Mouse (Mus musculus) limb, embryonic 10.5 days (tissue): Measurements from ENCODE around the gene Dmac2. TPM values are rescaled to one million over a fixed set of nuclear protein-coding genes. Genes with fewer than 3 reads are reported as not detected.

ENCODE experiments used
- DNase-seq: peaks from one replicate; pipeline ENCODE4 v3.0.0-alpha.2; 2017; ENCODE audit warnings: low spot score
- H3K27ac ChIP-seq: fragments of 300-500 bp; sonication (generic); 2 replicates; pipeline ENCODE4 v1.5.1; 2016; ENCODE audit warnings: mild to moderate bottlenecking
- H3K27me3 ChIP-seq: fragments of 300-500 bp; sonication (generic); 2 replicates; pipeline ENCODE4 v1.6.1; 2016; ENCODE audit warnings: low read depth, mild to moderate bottlenecking; ENCODE audit not compliant: poor library complexity, severe bottlenecking
- H3K36me3 ChIP-seq: fragments of 300-500 bp; sonication (generic); 2 replicates; pipeline ENCODE4 v1.6.1; 2016; ENCODE audit warnings: mild to moderate bottlenecking, moderate library complexity
- H3K4me1 ChIP-seq: fragments of 300-500 bp; sonication (generic); 2 replicates; pipeline ENCODE4 v1.6.1; 2016
- H3K4me3 ChIP-seq: fragments of 300-500 bp; sonication (generic); 2 replicates; pipeline ENCODE4 v1.5.1; 2016; ENCODE audit warnings: mild to moderate bottlenecking, moderate library complexity
- H3K9me3 ChIP-seq: fragments of 300-500 bp; sonication (generic); replicated peaks from 2 replicates; pipeline ENCODE4 v1.6.1; 2016; ENCODE audit warnings: mild to moderate bottlenecking
- WGBS: fragments of 180-500 bp; shearing (Covaris S2); methylation state at CpG from one replicate; pipeline ENCODE4 v1.1.7; 2016; 5-methylcytosine and 5-hydroxymethylcytosine counted together
- polyA plus RNA-seq: library from polyadenylated mRNA; unstranded; fragments of >200 nt; fragmentation: Nextera tagmentation; extraction: Ambion mirVana; gene quantifications from 2 replicates; pipeline ENCODE4 v1.2.1, GENCODE M21; 2016

Dmac2 gene
- polyA plus RNA-seq, 1 experiment from 2014 or later, result 35.2 TPM

GRCm38 (mm10) chr7:25599663-25600062, 19.6 kb upstream of the Dmac2 start:
- WGBS, result 15% methylated on average over 10 of the region's 10 CpGs
- DNase-seq, result peak; percentile 83
- no peak overlapping the region for H3K4me3 ChIP-seq
- H3K27ac ChIP-seq, result no peak overlapping the region
- no peaks in the 10 kb centered on the region for H3K27me3 ChIP-seq
- no peaks in the 10 kb centered on the region for H3K9me3 ChIP-seq
- no peaks in the 10 kb centered on the region for H3K4me1 ChIP-seq
- no peaks in the 10 kb centered on the region for H3K36me3 ChIP-seq

- DNase-seq, result no peak
- Histone ChIP-seq H3K4me1 (no peaks in the 10 kb centered on the region), H3K9me3 (no peaks in the 10 kb centered on the region), H3K36me3 (no peaks in the 10 kb centered on the region), H3K27me3 (no peaks in the 10 kb centered on the region), H3K27ac (no peak overlapping the region), H3K4me3 (no peak overlapping the region)
- WGBS, result 88% methylated on average over 11 of the region's 11 CpGs
These were observed 18.5 kb upstream of the Dmac2 start for GRCm38 (mm10) chr7:25600666-25601065.

GRCm38 (mm10) chr7:25601346-25601745, 17.9 kb upstream of the Dmac2 start:
- H3K27ac ChIP-seq, result no peak overlapping the region
- no peaks in the 10 kb centered on the region for H3K9me3 ChIP-seq
- no peaks in the 10 kb centered on the region for H3K36me3 ChIP-seq
- no peaks in the 10 kb centered on the region for H3K4me1 ChIP-seq
- H3K27me3 ChIP-seq, result no peaks in the 10 kb centered on the region
- 90% methylated on average over 16 of the region's 16 CpGs for WGBS
- no peak overlapping the region for H3K4me3 ChIP-seq
- no peak for DNase-seq

GRCm38 (mm10) chr7:25606625-25607063, 12.6 kb upstream of the Dmac2 start:
- 87% methylated on average over 4 of the region's 4 CpGs for WGBS
- Histone ChIP-seq H3K27me3 (no peaks in the 10 kb centered on the region), H3K27ac (no peak overlapping the region), H3K9me3 (no peaks in the 10 kb centered on the region), H3K4me1 (no peaks in the 10 kb centered on the region), H3K36me3 (no peaks in the 10 kb centered on the region), H3K4me3 (no peak overlapping the region)
- no peak for DNase-seq

GRCm38 (mm10) chr7:25607196-25607595, 12.0 kb upstream of the Dmac2 start:
- Histone ChIP-seq H3K9me3 (no peaks in the 10 kb centered on the region), H3K4me1 (no peaks in the 10 kb centered on the region), H3K27ac (no peak overlapping the region), H3K27me3 (no peaks in the 10 kb centered on the region), H3K4me3 (no peak overlapping the region), H3K36me3 (no peaks in the 10 kb centered on the region)
- WGBS, result 89% methylated on average over 2 of the region's 2 CpGs
- DNase-seq, result no peak

- Histone ChIP-seq H3K9me3 (no peaks in the 10 kb centered on the region), H3K27ac (no peak overlapping the region), H3K36me3 (no peaks in the 10 kb centered on the region), H3K4me1 (no peaks in the 10 kb centered on the region), H3K27me3 (no peaks in the 10 kb centered on the region), H3K4me3 (no peak overlapping the region)
- WGBS, result 48% methylated on average over 6 of the region's 6 CpGs
- DNase-seq, result no peak
These were observed 9.2 kb upstream of the Dmac2 start for GRCm38 (mm10) chr7:25610056-25610455.

GRCm38 (mm10) chr7:25611501-25611900, 7.7 kb upstream of the Dmac2 start:
- H3K27me3 ChIP-seq, result no peaks in the 10 kb centered on the region
- no peaks in the 10 kb centered on the region for H3K9me3 ChIP-seq
- 58% methylated on average over 7 of the region's 7 CpGs for WGBS
- H3K4me3 ChIP-seq, result no peak overlapping the region
- no peaks in the 10 kb centered on the region for H3K4me1 ChIP-seq
- no peak for DNase-seq
- no peak overlapping the region for H3K27ac ChIP-seq
- no peaks in the 10 kb centered on the region for H3K36me3 ChIP-seq

GRCm38 (mm10) chr7:25614086-25614485, 5.1 kb upstream of the Dmac2 start:
- DNase-seq, result no peak
- H3K4me1 ChIP-seq, result no peaks in the 10 kb centered on the region
- no peak overlapping the region for H3K4me3 ChIP-seq
- no peaks in the 10 kb centered on the region for H3K9me3 ChIP-seq
- no peaks in the 10 kb centered on the region for H3K27me3 ChIP-seq
- H3K27ac ChIP-seq, result no peak overlapping the region
- WGBS, result 90% methylated on average over 5 of the region's 5 CpGs
- H3K36me3 ChIP-seq, result no peaks in the 10 kb centered on the region

- Histone ChIP-seq H3K4me3 (no peak overlapping the region), H3K27ac (no peak overlapping the region; the same call in 1 of the 2 replicates)
- no peak for DNase-seq
These were observed 4.1 kb upstream of the Dmac2 start for GRCm38 (mm10) chr7:25614831-25615705.

GRCm38 (mm10) chr7:25615706-25616011, 3.6 kb upstream of the Dmac2 start, which contains the start of gene Erich4:
TSS of gene Erich4 (minus strand) at chr7:25615892.
- Histone ChIP-seq H3K4me3 (no peak within 1 kb of the TSS), H3K27ac (no peak within 1 kb of the TSS; the same call in 1 of the 2 replicates), H3K27me3 (no peaks in the 10 kb centered on the region), H3K36me3 (peaks cover under 1% of the 10 kb centered on the region; the same call in 1 of the 2 replicates), H3K4me1 (peaks cover 6% of the 10 kb centered on the region), H3K9me3 (no peaks in the 10 kb centered on the region)
- 86% methylated on average over 5 of the region's 5 CpGs for WGBS
- no peak for DNase-seq

More at GRCm38 (mm10) chr7:25614831-25615705, 4.1 kb upstream of the Dmac2 start:
- no peaks in the 10 kb centered on the region for H3K9me3 ChIP-seq
- H3K27me3 ChIP-seq, result no peaks in the 10 kb centered on the region
- H3K36me3 ChIP-seq, result no peaks in the 10 kb centered on the region
- peaks cover 4% of the 10 kb centered on the region for H3K4me1 ChIP-seq
- WGBS, result 78% methylated on average over 21 of the region's 21 CpGs

- Histone ChIP-seq H3K4me1 (peaks cover 6% of the 10 kb centered on the region), H3K4me3 (no peak overlapping the region), H3K27ac (no peak overlapping the region), H3K9me3 (no peaks in the 10 kb centered on the region), H3K36me3 (peaks cover 20% of the 10 kb centered on the region), H3K27me3 (no peaks in the 10 kb centered on the region)
- 79% methylated on average over 10 of the region's 10 CpGs for WGBS
- DNase-seq, result no peak
These were observed 1.6 kb upstream of the Dmac2 start for GRCm38 (mm10) chr7:25617376-25618160.

GRCm38 (mm10) chr7:25619722-25619991, 443 bp downstream of the Dmac2 start:
- no peak for DNase-seq
- peak overlapping the region; percentile 79 for H3K27ac ChIP-seq
- H3K4me3 ChIP-seq, result peak overlapping the region; percentile 75
- H3K36me3 ChIP-seq, result peaks cover 38% of the 10 kb centered on the region
- 21% methylated on average over 5 of the region's 5 CpGs for WGBS
- H3K27me3 ChIP-seq, result no peaks in the 10 kb centered on the region
- peaks cover 6% of the 10 kb centered on the region for H3K4me1 ChIP-seq
- no peaks in the 10 kb centered on the region for H3K9me3 ChIP-seq

GRCm38 (mm10) chr7:25620101-25620500, 887 bp downstream of the Dmac2 start:
- no peak for DNase-seq
- 91% methylated on average over 5 of the region's 5 CpGs for WGBS

More at GRCm38 (mm10) chr7:25620101-25620500, 887 bp downstream of the Dmac2 start:
- no peaks in the 10 kb centered on the region for H3K9me3 ChIP-seq
- peaks cover 43% of the 10 kb centered on the region for H3K36me3 ChIP-seq
- H3K27me3 ChIP-seq, result no peaks in the 10 kb centered on the region
- H3K27ac ChIP-seq, result no peak overlapping the region
- peaks cover 6% of the 10 kb centered on the region for H3K4me1 ChIP-seq
- peak overlapping the region; percentile 75 for H3K4me3 ChIP-seq
